Mouse (Mus musculus): ENCODE results near the gene Rtl1. TPM values are rescaled to one million over a fixed set of nuclear protein-coding genes. Genes with fewer than 3 reads are reported as not detected.

Rtl1 gene
- total and polyA plus RNA-seq, 2 experiments from 2014 or later: 0.16 to 0.23 TPM

DNA sequence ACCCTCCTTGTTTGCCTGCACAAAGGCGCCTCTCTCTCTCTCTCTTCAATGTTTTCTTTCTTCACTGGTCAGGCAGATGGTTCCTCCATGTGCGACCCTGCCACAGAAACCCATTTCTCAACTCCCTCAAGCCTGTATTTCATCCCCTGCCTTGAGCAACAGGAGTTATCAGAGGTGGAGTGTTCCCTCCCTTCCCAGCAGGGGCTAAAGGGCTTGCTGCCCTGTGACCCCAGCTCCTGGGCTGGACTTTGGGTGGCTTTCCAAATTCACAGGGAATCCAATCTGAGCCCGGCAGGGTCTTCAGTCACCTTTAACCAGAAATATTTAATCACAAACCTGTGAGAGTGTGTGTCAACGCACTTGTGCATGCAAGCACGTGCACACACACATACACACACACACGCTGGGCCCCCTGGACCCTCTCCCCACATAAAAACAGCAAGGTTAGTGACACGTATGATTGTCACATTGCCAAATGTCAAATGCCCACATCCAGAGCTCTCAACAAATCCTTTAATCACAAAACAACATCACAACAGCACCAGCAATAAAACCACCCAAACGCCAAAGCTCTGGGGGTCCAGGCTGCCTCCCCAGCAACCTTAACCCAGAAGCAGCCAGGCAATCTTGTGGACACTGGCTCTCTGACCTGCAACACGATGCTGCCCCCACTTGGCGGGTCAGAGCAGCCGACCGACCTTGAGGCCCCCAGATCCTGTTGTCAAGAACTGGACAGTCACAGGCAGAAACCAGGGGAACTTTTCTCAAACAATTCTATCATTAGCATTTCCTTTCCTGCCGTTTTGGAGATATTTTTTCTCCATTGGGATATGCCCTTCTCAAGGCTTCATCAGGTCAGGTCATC, 8.7 kb upstream of the Rtl1 start:
- no peaks in the 10 kb centered on the region for H3K36me3 ChIP-seq (replicated peaks; ENCODE audit: control insufficient read depth, insufficient read depth, low read length)
- no peaks in the 10 kb centered on the region for H3K4me1 ChIP-seq (ENCODE audit: control insufficient read depth, insufficient read depth)
- ATAC-seq (ENCODE audit: insufficient read depth, low read depth) (no peak), DNase-seq (ENCODE audit: low spot score) (no peak)
- H3K9ac ChIP-seq (replicated peaks; ENCODE audit: low read depth, low read length): no peak overlapping the region
- no peak for TF ChIP-seq EP300 (IDR thresholded peaks at IDR 0.05; ENCODE audit: low read depth)
- TF ChIP-seq CTCF (IDR thresholded peaks at IDR 0.05; ENCODE audit: low read depth): peak; percentile 43
- no peak overlapping the region for H3K4me3 ChIP-seq (ENCODE audit: low read depth, low read length)
- H3K27ac ChIP-seq (ENCODE audit: low read depth): no peak overlapping the region
- H3K4me2 ChIP-seq (ENCODE audit: low read depth, low read length): no peak overlapping the region
- 47% methylated on average over 13 of the region's 13 CpGs for WGBS
- peaks cover 17% of the 10 kb centered on the region; the same call in 1 of the 2 replicates for H3K27me3 ChIP-seq (ENCODE audit: control insufficient read depth, insufficient read depth, low read length)
- no peaks in the 10 kb centered on the region for H3K9me3 ChIP-seq (replicated peaks; ENCODE audit: control insufficient read depth, low read length)

DNA sequence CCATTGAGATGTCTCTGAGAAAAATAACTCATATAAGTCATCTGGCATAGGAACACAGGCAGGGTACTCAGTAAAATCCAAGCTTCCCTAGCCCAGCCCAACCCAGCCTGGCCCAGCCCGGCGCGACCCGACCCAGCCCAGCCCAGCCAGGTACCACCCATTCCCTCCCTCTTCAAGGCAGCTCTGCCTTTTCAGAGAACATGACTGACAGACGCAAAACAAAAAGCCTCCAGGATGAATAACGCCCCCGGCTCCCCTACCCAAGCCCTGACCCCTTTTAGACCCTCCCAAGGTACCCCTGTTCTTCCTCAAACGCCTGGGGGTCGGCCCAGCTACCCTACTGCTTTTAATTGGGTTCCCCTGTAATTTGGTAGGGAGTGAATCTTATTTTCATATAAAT, 7.8 kb upstream of the Rtl1 start:
- DNase-seq (ENCODE audit: low spot score): no peak
- Histone ChIP-seq H3K9ac (replicated peaks; ENCODE audit: low read depth, low read length) (no peak overlapping the region), H3K27ac (ENCODE audit: low read depth) (no peak overlapping the region), H3K9me3 (replicated peaks; ENCODE audit: control insufficient read depth, low read length) (no peaks in the 10 kb centered on the region), H3K36me3 (replicated peaks; ENCODE audit: control insufficient read depth, insufficient read depth, low read length) (no peaks in the 10 kb centered on the region), H3K4me1 (ENCODE audit: control insufficient read depth, insufficient read depth) (no peaks in the 10 kb centered on the region), H3K4me3 (ENCODE audit: low read depth, low read length) (no peak overlapping the region), H3K4me2 (ENCODE audit: low read depth, low read length) (no peak overlapping the region), H3K27me3 (ENCODE audit: control insufficient read depth, insufficient read depth, low read length) (peaks cover 10% of the 10 kb centered on the region; the same call in 1 of the 2 replicates)
- no peak for ATAC-seq (ENCODE audit: insufficient read depth, low read depth)
- TF ChIP-seq EP300 (IDR thresholded peaks at IDR 0.05; ENCODE audit: low read depth) (no peak), CTCF (IDR thresholded peaks at IDR 0.05; ENCODE audit: low read depth) (no peak)
- WGBS: 54% methylated on average over 9 of the region's 9 CpGs

DNA sequence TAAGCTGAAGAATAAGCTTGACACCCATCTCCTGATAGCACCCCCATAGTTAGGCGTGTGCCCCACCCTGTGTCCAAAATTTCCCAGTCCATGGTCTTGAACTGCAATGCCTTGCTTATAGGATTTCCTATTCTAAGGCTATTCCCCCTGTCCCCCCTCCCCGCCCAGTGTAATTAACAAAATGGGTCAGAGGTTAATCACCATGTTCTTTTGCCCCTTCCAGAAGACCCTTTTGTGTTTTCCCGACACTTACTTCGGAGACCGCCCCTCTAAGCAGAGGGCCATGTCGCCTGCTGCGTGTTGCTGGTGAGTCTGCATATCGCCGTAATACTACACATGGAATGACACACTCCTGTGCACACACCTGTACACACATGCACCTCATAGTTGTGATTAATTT, 7.1 kb upstream of the Rtl1 start:
- Histone ChIP-seq H3K4me2 (ENCODE audit: low read depth, low read length) (no peak overlapping the region), H3K9ac (replicated peaks; ENCODE audit: low read depth, low read length) (no peak overlapping the region), H3K4me1 (ENCODE audit: control insufficient read depth, insufficient read depth) (no peaks in the 10 kb centered on the region), H3K27me3 (ENCODE audit: control insufficient read depth, insufficient read depth, low read length) (peaks cover 3% of the 10 kb centered on the region; the same call in 1 of the 2 replicates), H3K36me3 (replicated peaks; ENCODE audit: control insufficient read depth, insufficient read depth, low read length) (no peaks in the 10 kb centered on the region), H3K4me3 (ENCODE audit: low read depth, low read length) (no peak overlapping the region), H3K27ac (ENCODE audit: low read depth) (no peak overlapping the region), H3K9me3 (replicated peaks; ENCODE audit: control insufficient read depth, low read length) (no peaks in the 10 kb centered on the region)
- ATAC-seq (ENCODE audit: insufficient read depth, low read depth) (no peak), DNase-seq (ENCODE audit: low spot score) (no peak)
- TF ChIP-seq EP300 (IDR thresholded peaks at IDR 0.05; ENCODE audit: low read depth): no peak
- TF ChIP-seq CTCF (IDR thresholded peaks at IDR 0.05; ENCODE audit: low read depth): no peak
- 83% methylated on average over 9 of the region's 9 CpGs for WGBS

DNA sequence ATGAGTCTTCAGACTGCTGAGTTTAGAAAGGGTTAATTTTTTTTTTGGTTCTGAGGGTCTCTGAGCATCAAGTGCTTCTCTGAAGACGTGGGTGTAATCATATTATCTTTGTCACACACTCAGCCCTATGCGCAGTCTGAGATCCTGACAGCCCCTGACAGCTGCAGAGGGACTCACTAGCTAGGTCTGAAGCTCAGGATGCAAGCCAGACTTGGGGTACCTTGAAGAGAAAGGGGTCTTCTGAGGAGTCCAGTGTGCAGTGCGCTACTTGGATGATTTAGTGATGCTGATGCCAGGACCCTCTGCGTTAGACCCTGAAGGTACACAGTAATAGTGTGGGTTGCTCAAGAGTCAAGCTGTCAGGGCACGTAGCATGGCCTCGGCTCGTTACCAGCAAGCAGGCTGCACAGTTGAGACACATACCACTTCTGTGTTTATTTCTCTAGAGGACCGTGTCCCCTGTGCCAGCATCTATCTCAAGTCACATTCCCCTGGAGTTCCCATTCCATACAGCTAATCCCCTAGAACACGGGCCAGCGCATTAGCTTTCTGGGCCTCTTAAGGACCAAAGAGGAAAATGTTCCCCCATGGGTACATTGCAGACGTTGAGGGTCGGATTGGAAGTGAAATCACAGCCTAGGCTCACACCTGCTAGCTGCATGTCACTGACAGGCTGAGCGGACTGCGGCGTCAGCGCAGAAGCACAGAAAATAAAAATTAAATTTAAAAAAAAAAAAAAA, 5.0 kb upstream of the Rtl1 start:
- TF ChIP-seq CTCF (IDR thresholded peaks at IDR 0.05; ENCODE audit: low read depth): no peak
- no peak for TF ChIP-seq EP300 (IDR thresholded peaks at IDR 0.05; ENCODE audit: low read depth)
- Histone ChIP-seq H3K9me3 (replicated peaks; ENCODE audit: control insufficient read depth, low read length) (no peaks in the 10 kb centered on the region), H3K4me1 (ENCODE audit: control insufficient read depth, insufficient read depth) (no peaks in the 10 kb centered on the region), H3K9ac (replicated peaks; ENCODE audit: low read depth, low read length) (no peak overlapping the region), H3K4me3 (ENCODE audit: low read depth, low read length) (no peak overlapping the region), H3K27me3 (ENCODE audit: control insufficient read depth, insufficient read depth, low read length) (no peaks in the 10 kb centered on the region), H3K4me2 (ENCODE audit: low read depth, low read length) (no peak overlapping the region), H3K27ac (ENCODE audit: low read depth) (no peak overlapping the region), H3K36me3 (replicated peaks; ENCODE audit: control insufficient read depth, insufficient read depth, low read length) (no peaks in the 10 kb centered on the region)
- DNase-seq (ENCODE audit: low spot score) (no peak), ATAC-seq (ENCODE audit: insufficient read depth, low read depth) (no peak)
- WGBS: 69% methylated on average over 16 of the region's 16 CpGs

DNA sequence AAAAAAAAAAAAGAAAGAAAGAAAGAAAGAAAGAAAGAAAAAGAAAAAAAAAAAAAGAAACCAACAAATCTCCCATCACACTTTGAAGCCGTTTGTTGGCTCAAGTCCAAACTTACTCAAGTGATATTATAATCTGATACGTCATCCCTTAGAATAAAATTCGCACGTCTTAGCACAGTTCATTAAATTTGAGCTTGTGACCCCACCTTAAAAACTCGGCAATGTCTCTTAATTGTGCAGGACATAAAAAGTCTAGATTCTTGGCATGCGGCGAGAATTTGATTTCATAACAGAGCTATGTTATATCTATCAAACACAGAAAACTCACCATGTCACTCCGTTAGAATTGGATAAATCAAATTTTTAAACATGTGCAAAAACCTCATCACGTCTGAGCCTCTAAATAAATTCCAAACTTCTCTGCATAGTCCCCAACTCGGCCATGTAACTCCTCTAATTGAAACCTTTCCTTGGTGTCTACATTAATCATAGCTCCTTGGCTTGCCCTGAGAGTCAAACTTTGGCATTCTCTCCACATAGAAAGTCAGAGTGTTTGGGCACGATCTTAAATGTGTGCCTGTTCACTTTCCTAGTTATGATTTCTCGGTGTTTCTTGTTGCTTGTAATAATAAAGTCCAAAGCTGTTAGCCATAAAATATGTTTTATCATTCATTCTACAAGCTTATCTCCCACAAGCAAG, 1.4 kb downstream of the Rtl1 start:
- peaks cover 10% of the 10 kb centered on the region; the same call in 1 of the 2 replicates for H3K4me1 ChIP-seq (ENCODE audit: control insufficient read depth, insufficient read depth)
- no peaks in the 10 kb centered on the region for H3K9me3 ChIP-seq (replicated peaks; ENCODE audit: control insufficient read depth, low read length)
- no peak overlapping the region for H3K27ac ChIP-seq (ENCODE audit: low read depth)
- no peak for DNase-seq (ENCODE audit: low spot score)
- no peak overlapping the region for H3K4me3 ChIP-seq (ENCODE audit: low read depth, low read length)
- no peak for ATAC-seq (ENCODE audit: insufficient read depth, low read depth)
- H3K4me2 ChIP-seq (ENCODE audit: low read depth, low read length): no peak overlapping the region
- H3K9ac ChIP-seq (replicated peaks; ENCODE audit: low read depth, low read length): no peak overlapping the region
- no peaks in the 10 kb centered on the region for H3K36me3 ChIP-seq (replicated peaks; ENCODE audit: control insufficient read depth, insufficient read depth, low read length)
- TF ChIP-seq CTCF (IDR thresholded peaks at IDR 0.05; ENCODE audit: low read depth) (no peak), EP300 (IDR thresholded peaks at IDR 0.05; ENCODE audit: low read depth) (no peak)
- 66% methylated on average over 12 of the region's 12 CpGs for WGBS
- H3K27me3 ChIP-seq (ENCODE audit: control insufficient read depth, insufficient read depth, low read length): no peaks in the 10 kb centered on the region
